Mouse (Mus musculus) inflammation-experienced regulatory T-cells, adult 6 months (primary cell): ENCODE data around the gene Ntf5. TPM values are rescaled to one million over a fixed set of nuclear protein-coding genes. Genes with fewer than 3 reads are reported as not detected.

ENCODE experiments used
- ATAC-seq: one replicate; pipeline ENCODE4 v1.8.0; 2017
- polyA plus RNA-seq, 3 experiments: library from polyadenylated mRNA; unstranded; fragments of 100-300 nt; shearing (Covaris generic); gene quantifications; one replicate each; pipeline ENCODE4 v1.2.1; 2017

Gene Ntf5
- polyA plus RNA-seq, result under 1 TPM in 2 of 3 experiments, not detected in 1; 0.31 to 0.34 TPM

DNA sequence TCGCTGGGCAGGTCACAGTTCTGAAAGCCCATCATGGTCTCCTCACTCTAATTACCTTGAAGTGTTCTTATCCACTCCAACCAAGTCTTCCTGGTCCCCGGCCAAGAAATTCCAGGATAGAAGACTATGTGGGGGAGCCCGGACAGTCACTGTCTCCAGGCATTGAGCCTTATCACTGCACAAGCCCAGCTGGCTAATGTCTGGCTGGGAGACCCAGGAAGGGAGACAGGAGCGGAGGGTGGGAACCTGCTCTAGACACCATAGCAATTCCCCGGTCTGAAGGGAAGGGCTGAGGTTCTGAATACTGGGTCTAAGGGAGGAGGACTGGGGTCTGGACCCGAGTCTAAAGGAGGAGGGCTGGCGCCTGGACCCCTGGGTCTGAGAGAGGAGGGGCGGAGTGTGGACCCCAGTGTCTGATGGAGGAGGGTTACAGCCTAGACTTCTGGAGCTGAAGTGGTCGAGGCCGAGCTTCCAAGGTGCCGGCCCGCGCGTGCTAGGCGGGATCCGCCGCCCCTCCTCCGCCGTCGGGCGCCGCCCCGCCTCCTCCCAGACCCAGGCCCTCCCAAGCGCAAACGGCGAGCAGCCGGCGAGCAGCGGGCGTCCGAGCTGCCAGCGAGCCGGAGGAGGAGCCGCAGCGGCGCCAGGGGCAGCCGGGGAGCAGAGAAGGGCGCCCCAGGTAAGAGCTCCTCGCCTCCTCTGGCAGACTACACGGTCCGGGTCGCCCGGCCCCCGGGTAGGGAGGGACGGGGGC is at the start of gene Ntf5:
Gene Ntf5 (plus strand): TSS at position 583 of the 751 bp plus-strand sequence.
- no peak for ATAC-seq

GRCm38 (mm10) chr7:45363983-45364382 is 49.5 kb upstream of the Ntf5 start:
- ATAC-seq, result no peak

DNA sequence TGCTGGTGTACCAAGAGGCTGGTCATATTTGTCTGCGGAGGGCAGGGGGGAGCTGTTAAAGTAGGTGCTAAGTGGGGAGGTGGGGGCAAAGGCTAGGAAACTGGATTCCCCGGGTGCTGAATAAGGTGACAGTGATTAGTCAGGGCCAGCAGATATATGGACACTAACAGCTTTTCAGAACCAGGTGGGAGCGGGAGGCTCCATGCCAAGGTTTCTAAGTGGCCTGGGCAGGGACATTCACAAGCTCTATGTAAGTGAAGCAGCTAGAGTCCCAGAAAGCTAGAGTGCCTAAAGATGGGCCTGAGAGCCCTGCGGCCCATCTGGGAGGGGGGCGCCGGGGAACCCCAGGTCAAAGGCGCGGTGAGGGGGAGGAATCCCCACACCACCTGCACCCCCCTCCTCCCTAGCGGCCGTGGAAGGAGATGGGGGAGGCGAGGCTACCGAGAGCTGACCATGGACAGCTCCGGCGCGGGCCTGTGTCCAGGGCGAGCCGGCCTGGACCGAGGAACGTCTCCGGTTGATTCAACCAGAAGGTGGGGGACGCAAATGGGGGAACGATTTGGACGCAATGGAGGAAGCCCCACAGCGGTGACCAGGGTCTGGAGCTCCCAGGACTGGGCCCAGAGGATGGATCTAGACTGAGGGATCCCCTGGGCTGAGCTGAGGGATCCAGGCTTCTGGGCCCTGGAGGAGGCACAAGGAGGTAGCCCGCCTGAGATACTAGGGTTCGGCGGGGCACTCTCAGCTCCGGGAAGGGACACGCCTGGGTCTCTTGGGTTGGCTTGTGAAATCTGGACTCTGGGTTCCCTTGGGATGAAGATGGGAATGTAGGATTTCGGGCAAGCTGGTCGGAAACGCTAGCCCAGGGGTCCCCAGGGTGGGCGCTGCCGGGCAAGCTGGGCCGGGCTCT is 47.5 kb upstream of the Ntf5 start:
- ATAC-seq, result no peak

GRCm38 (mm10) chr7:45366652-45367019 is 46.9 kb upstream of the Ntf5 start, which contains the start of gene Ppfia3:
Ppfia3 (minus strand) TSS chr7:45367019.
- ATAC-seq, result no peak

DNA sequence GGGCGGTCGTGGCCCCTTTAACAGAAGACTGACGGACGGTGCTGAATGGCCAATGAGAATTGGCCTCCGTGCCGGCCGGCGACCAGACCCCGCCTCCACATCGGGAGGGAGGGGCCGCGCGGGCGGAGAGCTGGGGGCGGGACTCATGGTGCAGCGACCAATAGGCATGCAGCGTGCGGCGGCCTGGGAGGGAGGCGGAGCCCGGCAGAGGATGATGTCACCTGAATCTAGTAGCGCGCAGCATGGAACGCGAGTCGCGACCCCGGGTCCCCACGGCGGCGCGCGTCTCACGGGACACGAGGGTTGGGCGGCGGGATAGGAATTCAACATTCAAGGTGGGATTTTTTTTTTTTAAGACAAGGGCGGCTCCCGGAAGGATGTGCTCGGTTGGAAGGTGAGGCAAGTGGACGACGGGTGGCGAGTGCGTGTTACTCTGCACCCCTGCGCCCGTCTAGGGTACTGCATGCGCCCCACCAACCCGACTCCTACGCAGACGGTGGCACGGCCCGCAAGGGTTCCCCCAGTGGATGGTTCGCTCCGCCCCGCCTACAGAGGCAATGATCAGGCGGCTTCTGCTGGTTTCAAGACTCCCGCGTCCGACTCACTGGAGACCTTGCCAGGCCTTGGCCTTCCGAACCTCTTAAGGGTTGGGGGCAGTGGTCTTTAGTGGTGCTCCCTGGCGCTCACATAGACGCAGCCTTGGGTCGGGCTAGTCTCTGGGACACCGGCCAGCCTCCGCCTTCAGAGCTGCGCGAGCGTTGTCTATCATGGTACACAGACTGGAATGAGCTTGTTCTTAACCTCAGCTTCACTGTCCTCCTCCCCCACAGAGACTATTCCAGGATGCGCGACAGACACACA is 46.2 kb upstream of the Ntf5 start:
- peak; percentile 84 for ATAC-seq

DNA sequence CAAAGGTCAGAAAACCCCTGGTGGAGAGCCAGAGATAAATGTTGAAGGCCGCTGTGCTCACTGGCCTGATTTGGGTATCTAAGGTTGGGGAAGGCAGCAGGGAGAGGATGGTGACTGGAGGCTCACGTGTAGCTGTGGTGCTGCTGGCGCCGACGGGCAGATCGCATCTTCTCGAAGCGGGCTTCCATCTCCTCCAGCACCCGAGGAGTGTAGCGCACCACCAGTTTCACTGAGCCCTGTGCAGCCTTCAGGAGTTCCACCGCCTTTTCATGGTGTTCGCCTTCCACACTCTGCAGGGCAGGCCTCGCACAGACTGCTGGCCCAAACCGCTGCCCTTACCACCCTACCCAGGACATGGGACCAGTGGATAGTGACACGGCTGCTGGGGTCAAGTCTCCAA is 45.3 kb upstream of the Ntf5 start:
- no peak for ATAC-seq

GRCm38 (mm10) chr7:45369022-45369745 is 44.3 kb upstream of the Ntf5 start:
- ATAC-seq, result no peak

DNA sequence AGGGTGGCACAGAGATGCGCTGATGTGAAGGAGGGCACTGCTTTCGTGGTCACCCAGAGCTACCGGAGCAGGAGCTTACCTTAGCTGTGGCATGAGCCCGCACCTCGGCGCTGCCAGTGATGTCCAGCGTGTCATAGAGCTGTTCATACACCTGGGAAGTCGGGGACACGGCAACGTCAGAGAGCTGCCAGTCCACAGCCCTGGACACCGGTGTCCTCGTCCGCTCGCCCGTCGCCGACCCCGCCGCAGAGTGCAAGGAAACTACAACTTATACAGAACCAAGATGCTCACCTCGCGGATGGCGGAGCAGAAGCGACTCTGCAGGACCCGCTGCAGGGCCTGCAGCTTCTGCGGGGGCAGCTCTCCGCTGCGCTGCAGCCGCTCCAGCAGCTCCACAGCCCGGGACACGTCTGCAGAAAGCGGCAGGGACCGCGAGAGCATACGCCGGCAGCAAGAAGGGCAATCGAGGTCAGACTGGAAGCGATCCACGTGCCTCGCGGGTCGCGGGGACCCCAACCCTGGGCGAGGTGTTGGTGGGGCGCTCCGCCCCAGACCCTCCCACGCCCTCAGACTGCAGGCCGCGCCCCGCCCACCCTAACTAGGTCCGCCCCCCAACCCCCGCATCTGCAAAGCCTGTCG is 43.5 kb upstream of the Ntf5 start:
- ATAC-seq, result no peak

DNA sequence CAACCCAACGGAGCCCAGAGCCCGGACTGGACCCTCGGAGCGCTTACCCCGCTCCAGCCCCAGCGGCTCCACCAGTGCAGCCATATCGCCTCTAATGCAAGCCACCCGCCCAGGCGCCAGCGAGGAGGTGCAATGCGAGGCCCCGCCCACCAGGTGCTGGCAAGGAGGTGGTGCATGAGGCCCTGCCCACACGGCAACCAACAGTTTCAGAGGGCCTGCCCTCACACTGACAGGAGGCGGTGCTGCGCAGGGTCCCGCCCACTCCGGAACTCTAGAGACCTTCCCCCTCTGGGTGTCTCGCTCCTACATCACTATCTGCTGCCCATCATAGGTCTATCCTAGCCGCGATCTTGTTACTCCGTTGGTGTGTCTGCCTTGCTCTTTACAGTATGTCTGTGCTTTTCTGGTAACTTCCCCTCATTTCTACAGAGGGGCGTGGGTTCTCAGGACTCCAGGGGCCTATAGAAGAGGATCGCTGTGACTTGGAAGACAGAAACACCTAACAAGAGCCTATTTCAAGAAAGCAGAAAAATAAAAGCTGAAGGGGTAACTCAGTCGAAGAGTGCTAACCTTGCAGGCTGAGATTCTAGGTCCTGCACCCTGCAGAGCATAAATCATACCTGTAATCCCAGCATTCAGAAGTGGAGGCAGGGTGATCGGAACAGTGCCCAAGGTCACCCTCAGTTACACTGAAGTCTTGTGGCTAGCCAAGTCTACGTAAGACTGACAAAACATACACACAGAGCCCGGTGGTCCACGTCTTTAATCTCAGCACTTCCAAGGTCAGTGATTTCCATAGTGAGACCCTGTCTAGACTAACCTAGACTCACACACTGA is 42.8 kb upstream of the Ntf5 start, which contains the start of gene Lin7b:
Gene Lin7b (minus strand): TSS at position 109 of the 837 bp plus-strand sequence.
- ATAC-seq, result peak; percentile 55

DNA sequence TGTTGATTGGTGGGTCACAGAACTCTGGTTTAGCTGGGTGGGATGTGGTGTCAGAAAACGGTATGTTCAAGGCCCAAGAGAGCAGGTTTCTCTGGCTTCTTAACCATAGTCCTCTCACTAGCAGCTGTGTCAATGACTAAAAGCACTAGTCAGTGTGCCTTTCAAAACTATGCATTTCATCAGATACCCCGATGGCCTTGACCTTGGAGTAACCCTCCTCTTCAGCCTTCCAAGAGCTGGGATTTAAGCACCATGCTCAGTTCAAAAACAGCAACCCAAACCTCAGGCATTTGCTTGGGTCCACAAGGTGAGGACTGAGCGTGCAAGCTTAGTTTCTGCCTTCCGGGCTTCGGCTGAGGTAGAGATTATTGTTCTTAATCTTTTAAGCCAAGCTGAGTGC is 41.1 kb upstream of the Ntf5 start:
- ATAC-seq, result no peak

DNA sequence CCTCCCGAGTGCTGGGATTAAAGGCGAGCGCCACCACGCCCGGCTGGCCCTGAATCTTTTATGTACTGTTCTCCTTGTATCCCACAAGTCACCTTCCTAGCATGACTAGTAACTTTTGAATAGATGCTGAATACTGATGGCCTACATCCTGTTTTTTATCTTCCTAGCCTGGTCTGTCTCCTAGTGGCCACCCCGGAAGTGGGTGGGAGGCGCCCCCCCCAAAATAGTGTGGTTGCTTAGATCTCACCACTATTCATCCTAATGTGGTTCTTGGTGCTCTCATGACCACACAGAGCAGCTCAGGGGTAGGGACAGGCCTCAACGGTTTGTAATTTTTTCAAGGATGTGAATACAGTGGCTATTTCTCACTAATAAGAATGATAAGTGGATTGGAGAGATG is 38.9 kb upstream of the Ntf5 start:
- no peak for ATAC-seq

DNA sequence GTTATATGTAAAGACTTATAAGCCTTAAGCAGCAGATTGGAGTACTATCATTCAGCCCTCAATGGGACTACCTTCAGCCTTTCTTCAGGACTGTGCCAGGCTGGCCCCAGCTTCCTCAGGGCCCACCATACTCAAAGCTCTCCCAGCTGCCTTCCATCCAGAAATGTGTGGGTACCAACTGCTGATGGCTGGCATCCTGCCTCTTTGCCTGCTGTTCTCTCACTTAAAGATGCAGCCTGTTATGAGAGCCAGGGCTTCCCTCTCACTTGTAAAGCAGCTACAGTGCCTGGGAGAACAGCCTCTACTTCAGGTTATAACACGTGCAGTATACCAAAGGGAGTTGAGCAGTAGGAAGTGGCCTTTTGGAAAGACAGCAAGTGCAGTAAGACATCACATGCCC is 37.4 kb upstream of the Ntf5 start:
- no peak for ATAC-seq

DNA sequence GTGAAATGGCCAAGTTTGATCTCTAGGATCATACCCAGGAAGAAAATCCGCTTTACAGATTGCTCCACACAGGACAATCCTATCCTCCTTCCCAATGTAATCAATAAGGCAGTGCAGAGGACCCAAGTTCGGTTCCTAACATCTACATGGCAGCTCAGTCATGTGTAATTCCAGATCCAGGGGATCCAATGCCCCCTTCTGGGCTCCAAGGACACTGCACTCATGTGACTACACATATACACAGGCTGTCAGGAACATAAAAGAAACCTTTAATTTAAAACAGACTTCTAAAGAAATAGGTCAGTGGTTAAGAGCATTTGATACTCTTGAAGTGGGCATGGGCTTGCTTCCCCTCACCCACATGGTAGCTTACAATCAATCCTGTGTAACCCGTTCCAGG is 27.4 kb upstream of the Ntf5 start:
- ATAC-seq, result no peak

DNA sequence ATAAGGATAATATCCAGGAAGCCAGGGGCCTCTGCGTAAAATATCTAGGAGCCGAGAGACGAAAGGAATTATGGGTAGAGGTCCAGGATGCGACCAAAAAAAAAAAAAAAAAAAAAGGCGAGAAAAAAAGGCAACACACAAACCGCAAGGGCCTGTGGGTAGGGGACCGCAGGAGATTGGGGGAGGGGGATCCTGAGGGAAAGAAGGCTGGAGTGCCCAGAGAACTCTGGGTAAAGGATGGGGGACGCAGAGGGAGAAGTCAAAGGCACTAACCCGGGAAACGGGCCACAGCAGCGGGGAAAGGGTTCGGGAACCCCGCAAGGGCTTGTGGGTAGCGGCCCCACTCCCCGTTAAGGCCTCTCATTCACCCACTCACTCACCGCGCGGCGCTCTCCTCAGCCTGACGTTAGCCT is 18.4 kb upstream of the Ntf5 start:
- ATAC-seq, result peak; percentile 60

DNA sequence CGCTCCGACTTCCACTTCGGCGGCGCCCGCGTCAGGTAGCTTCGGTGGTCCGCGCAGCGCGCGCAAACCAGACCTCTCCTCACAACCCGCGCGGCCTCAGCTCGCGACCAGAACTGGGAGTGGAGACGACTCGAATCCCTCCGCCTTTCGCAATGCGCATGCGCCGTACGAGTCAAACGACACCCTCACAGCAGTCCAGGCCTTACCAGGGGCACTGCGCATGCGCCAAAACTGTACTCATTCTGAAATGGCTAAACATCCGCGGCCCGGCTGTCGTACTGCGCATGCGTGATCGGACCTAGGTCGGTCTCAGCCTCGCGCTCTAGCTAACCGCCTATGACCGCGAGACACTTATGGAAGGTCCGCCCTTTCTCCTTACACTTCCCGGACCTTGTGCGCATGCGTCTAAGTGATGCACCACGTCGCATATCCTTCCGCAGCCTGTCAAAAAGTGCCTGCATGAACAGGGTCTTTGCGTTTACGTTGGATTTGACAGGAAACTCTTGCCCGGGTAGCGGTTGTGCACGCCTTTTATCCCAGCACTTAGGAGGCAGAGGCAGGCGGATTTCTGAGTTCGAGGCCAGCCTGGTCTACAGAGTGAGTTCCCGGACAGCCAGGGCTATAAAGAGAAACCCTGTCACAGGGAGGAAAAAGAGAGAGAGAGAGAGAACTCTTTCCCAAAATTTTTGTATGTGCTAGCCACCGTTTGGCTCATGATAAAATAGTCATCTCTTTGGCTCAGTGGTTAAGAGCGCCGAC is 17.7 kb upstream of the Ntf5 start, which contains the start of gene Snrnp70:
Gene Snrnp70 (minus strand): TSS at position 165 of the 759 bp plus-strand sequence.
- peak; percentile 93 for ATAC-seq

DNA sequence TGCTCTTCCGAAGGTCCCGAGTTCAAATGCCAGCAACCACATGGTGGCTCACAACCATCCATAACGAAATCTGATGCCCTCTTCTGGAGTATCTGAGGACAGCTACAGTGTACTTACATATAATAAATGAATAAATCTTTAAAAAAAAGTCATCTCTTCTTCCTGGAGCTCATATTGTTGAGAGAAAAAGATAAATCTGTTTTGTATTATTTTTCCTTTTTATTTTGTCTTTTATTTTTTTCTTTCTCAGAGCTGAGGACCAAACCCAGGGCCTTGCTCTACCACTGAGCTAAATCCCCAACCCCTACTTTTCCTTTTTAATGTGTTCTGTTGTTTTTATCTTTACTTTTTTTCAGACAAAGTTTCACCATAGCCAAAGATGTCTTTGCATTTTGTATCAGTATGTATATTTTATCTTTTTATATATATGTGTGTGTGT is 17.1 kb upstream of the Ntf5 start:
- ATAC-seq, result peak; percentile 39

DNA sequence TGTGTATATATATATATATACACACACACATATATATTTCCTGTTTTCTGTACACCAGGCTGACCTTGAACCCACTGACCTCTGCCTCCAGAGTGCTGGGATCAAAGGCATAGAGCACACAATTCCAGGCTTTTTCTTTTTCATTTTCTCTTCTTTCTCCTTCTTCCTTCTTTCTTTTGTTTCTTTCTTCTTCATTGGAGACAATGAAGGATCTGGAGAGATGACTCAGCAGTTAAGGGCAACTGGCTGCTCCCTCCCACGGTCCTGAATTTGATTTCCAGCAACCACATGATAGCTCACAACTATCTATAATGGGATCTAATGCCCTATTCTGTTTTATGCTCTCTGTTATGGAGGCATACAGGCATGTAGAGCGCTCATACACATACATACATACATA is 16.7 kb upstream of the Ntf5 start:
- ATAC-seq, result no peak

- ATAC-seq, result no peak
These were observed 11.9 kb upstream of the Ntf5 start for GRCm38 (mm10) chr7:45401521-45402085.
